Mouse (Mus musculus) embryonic facial prominence, embryonic 13.5 days (tissue): Measurements from ENCODE around the gene Fam160a1. TPM values are rescaled to one million over a fixed set of nuclear protein-coding genes. Genes with fewer than 3 reads are reported as not detected.
A peak's percentile ranks its signal among the peaks of the same experiment; 100 is the strongest.

Experiments
- ATAC-seq: fragments of 200-750 bp; cut with Nextera tagmentation; 2 replicates; pipeline ENCODE4 v1.8.0; 2017; ENCODE audit warnings: low read depth; ENCODE audit not compliant: insufficient number of reproducible peaks, insufficient read depth, low FRiP score, low TSS enrichment
- H3K27ac ChIP-seq: fragments of 300-500 bp; sonication (generic); 2 replicates; pipeline ENCODE4 v1.5.1; 2015; ENCODE audit warnings: moderate library complexity, mild to moderate bottlenecking, inconsistent platforms
- H3K27me3 ChIP-seq: fragments of 300-500 bp; sonication (generic); 2 replicates; pipeline ENCODE4 v1.6.1; 2015; ENCODE audit warnings: mild to moderate bottlenecking, inconsistent platforms
- H3K36me3 ChIP-seq: fragments of 300-500 bp; sonication (generic); 2 replicates; pipeline ENCODE4 v1.6.1; 2015; ENCODE audit warnings: mild to moderate bottlenecking, inconsistent platforms
- H3K4me1 ChIP-seq: fragments of 300-500 bp; sonication (generic); 2 replicates; pipeline ENCODE4 v1.6.1; 2015; ENCODE audit warnings: inconsistent platforms
- H3K4me2 ChIP-seq: fragments of 300-500 bp; sonication (generic); 2 replicates; pipeline ENCODE4 v1.6.1; 2015; ENCODE audit warnings: moderate library complexity, mild to moderate bottlenecking, inconsistent platforms
- H3K4me3 ChIP-seq: fragments of 300-500 bp; sonication (generic); 2 replicates; pipeline ENCODE4 v1.5.1; 2015; ENCODE audit warnings: mild to moderate bottlenecking, inconsistent platforms
- H3K9ac ChIP-seq: fragments of 300-500 bp; sonication (generic); 2 replicates; pipeline ENCODE4 v1.6.1; 2015; ENCODE audit warnings: mild to moderate bottlenecking, inconsistent platforms
- H3K9me3 ChIP-seq: fragments of 300-500 bp; sonication (generic); 2 replicates; pipeline ENCODE4 v1.6.1; 2016; ENCODE audit warnings: inconsistent platforms
- WGBS: fragments of 180-500 bp; shearing (Covaris S2); methylation state at CpG from one replicate; pipeline ENCODE4 v1.1.7; 2015; ENCODE audit warnings: mixed read lengths; 5-methylcytosine and 5-hydroxymethylcytosine counted together
- polyA plus RNA-seq: library from polyadenylated mRNA; unstranded; fragments of >200 nt; fragmentation: Nextera tagmentation; extraction: Ambion mirVana; gene quantifications from 2 replicates; pipeline ENCODE4 v1.2.1, GENCODE M21; 2015

Gene Fam160a1
- polyA plus RNA-seq, 1 experiment from 2014 or later, result 4.0 TPM

GRCm38 (mm10) chr3:85846316-85846715 lies 29.2 kb upstream of the Fam160a1 start:
- H3K9me3 ChIP-seq, result no peaks in the 10 kb centered on the region
- WGBS, result 49% methylated on average over 1 of the region's 1 CpGs
- H3K27ac ChIP-seq, result no peak overlapping the region
- no peak overlapping the region for H3K4me3 ChIP-seq
- no peak overlapping the region for H3K9ac ChIP-seq
- no peaks in the 10 kb centered on the region for H3K27me3 ChIP-seq
- no peak for ATAC-seq
- no peaks in the 10 kb centered on the region for H3K36me3 ChIP-seq
- peaks cover 16% of the 10 kb centered on the region for H3K4me1 ChIP-seq
- no peak overlapping the region for H3K4me2 ChIP-seq

- WGBS, result 83% methylated on average over 6 of the region's 6 CpGs
- ATAC-seq, result no peak
- H3K4me2 ChIP-seq, result no peak overlapping the region
Observed at GRCm38 (mm10) chr3:85845341-85845740, 28.2 kb upstream of the Fam160a1 start.

GRCm38 (mm10) chr3:85842881-85843218 lies 25.8 kb upstream of the Fam160a1 start:
- Histone ChIP-seq H3K27ac (peak overlapping the region; percentile 84), H3K9me3 (no peaks in the 10 kb centered on the region), H3K4me2 (no peak overlapping the region), H3K27me3 (no peaks in the 10 kb centered on the region), H3K9ac (no peak overlapping the region), H3K36me3 (no peaks in the 10 kb centered on the region), H3K4me3 (no peak overlapping the region), H3K4me1 (peaks cover 19% of the 10 kb centered on the region)
- ATAC-seq, result no peak

More at GRCm38 (mm10) chr3:85845341-85845740, 28.2 kb upstream of the Fam160a1 start:
- Histone ChIP-seq H3K9me3 (no peaks in the 10 kb centered on the region), H3K27ac (no peak overlapping the region), H3K4me3 (no peak overlapping the region), H3K27me3 (no peaks in the 10 kb centered on the region), H3K4me1 (peaks cover 16% of the 10 kb centered on the region), H3K9ac (no peak overlapping the region), H3K36me3 (no peaks in the 10 kb centered on the region)

GRCm38 (mm10) chr3:85842177-85842880 lies 25.2 kb upstream of the Fam160a1 start:
- Histone ChIP-seq H3K9me3 (no peaks in the 10 kb centered on the region), H3K4me2 (peak overlapping the region; percentile 26), H3K4me3 (no peak overlapping the region), H3K27me3 (no peaks in the 10 kb centered on the region), H3K9ac (0 out of 2 replicates have a peak overlapping the region, but pooled peaks have one; percentile 2), H3K27ac (peak overlapping the region; percentile 84), H3K4me1 (peaks cover 22% of the 10 kb centered on the region), H3K36me3 (no peaks in the 10 kb centered on the region)
- ATAC-seq, result no peak
- WGBS, result 35% methylated on average over 9 of the region's 9 CpGs

GRCm38 (mm10) chr3:85841454-85842176 lies 24.5 kb upstream of the Fam160a1 start:
- no peaks in the 10 kb centered on the region for H3K36me3 ChIP-seq
- 0 out of 2 replicates have a peak, but pooled peaks have one; percentile 59 for ATAC-seq

GRCm38 (mm10) chr3:85833627-85834026 lies 16.5 kb upstream of the Fam160a1 start:
- Histone ChIP-seq H3K36me3 (no peaks in the 10 kb centered on the region), H3K4me1 (peaks cover 6% of the 10 kb centered on the region; the same call in 1 of the 2 replicates), H3K9me3 (no peaks in the 10 kb centered on the region), H3K27ac (no peak overlapping the region), H3K4me2 (no peak overlapping the region), H3K9ac (no peak overlapping the region), H3K4me3 (no peak overlapping the region), H3K27me3 (no peaks in the 10 kb centered on the region)
- WGBS, result 79% methylated on average over 1 of the region's 1 CpGs
- no peak for ATAC-seq

More at GRCm38 (mm10) chr3:85841454-85842176, 24.5 kb upstream of the Fam160a1 start:
- H3K4me1 ChIP-seq, result peaks cover 22% of the 10 kb centered on the region
- no peaks in the 10 kb centered on the region for H3K27me3 ChIP-seq
- no peak overlapping the region for H3K9ac ChIP-seq
- no peak overlapping the region for H3K4me3 ChIP-seq
- peak overlapping the region; percentile 26; the same call in 1 of the 2 replicates for H3K4me2 ChIP-seq
- peak overlapping the region; percentile 84 for H3K27ac ChIP-seq
- no peaks in the 10 kb centered on the region for H3K9me3 ChIP-seq
- WGBS, result 24% methylated on average over 2 of the region's 2 CpGs

- Histone ChIP-seq H3K4me3 (no peak overlapping the region), H3K9ac (no peak overlapping the region), H3K4me2 (no peak overlapping the region), H3K36me3 (no peaks in the 10 kb centered on the region), H3K27me3 (no peaks in the 10 kb centered on the region), H3K4me1 (peaks cover under 1% of the 10 kb centered on the region; the same call in 1 of the 2 replicates), H3K27ac (no peak overlapping the region), H3K9me3 (no peaks in the 10 kb centered on the region)
- no peak for ATAC-seq
- WGBS, result 77% methylated on average over 10 of the region's 10 CpGs
Observed at GRCm38 (mm10) chr3:85832490-85833155, 15.5 kb upstream of the Fam160a1 start.

- ATAC-seq, result no peak
- Histone ChIP-seq H3K9ac (no peak overlapping the region), H3K9me3 (no peaks in the 10 kb centered on the region), H3K4me1 (no peaks in the 10 kb centered on the region), H3K27ac (no peak overlapping the region), H3K4me3 (no peak overlapping the region), H3K36me3 (no peaks in the 10 kb centered on the region), H3K4me2 (no peak overlapping the region), H3K27me3 (no peaks in the 10 kb centered on the region)
- WGBS, result 80% methylated on average over 1 of the region's 1 CpGs
Observed at GRCm38 (mm10) chr3:85831785-85832184, 14.7 kb upstream of the Fam160a1 start.

GRCm38 (mm10) chr3:85829047-85829446 lies 12.0 kb upstream of the Fam160a1 start:
- no peaks in the 10 kb centered on the region for H3K9me3 ChIP-seq
- ATAC-seq, result no peak
- H3K4me2 ChIP-seq, result no peak overlapping the region
- H3K4me3 ChIP-seq, result no peak overlapping the region
- no peaks in the 10 kb centered on the region for H3K27me3 ChIP-seq
- H3K4me1 ChIP-seq, result no peaks in the 10 kb centered on the region
- H3K9ac ChIP-seq, result no peak overlapping the region
- H3K36me3 ChIP-seq, result no peaks in the 10 kb centered on the region
- 57% methylated on average over 4 of the region's 4 CpGs for WGBS
- H3K27ac ChIP-seq, result no peak overlapping the region

- Histone ChIP-seq H3K9me3 (no peaks in the 10 kb centered on the region), H3K4me3 (no peak overlapping the region), H3K4me2 (no peak overlapping the region), H3K27me3 (no peaks in the 10 kb centered on the region), H3K9ac (no peak overlapping the region), H3K4me1 (no peaks in the 10 kb centered on the region), H3K27ac (no peak overlapping the region), H3K36me3 (no peaks in the 10 kb centered on the region)
- no peak for ATAC-seq
- 77% methylated on average over 6 of the region's 6 CpGs for WGBS
Observed at GRCm38 (mm10) chr3:85827815-85828214, 10.7 kb upstream of the Fam160a1 start.

- WGBS, result 75% methylated on average over 4 of the region's 4 CpGs
- Histone ChIP-seq H3K36me3 (no peaks in the 10 kb centered on the region), H3K27me3 (no peaks in the 10 kb centered on the region), H3K4me3 (no peak overlapping the region), H3K4me2 (no peak overlapping the region), H3K4me1 (no peaks in the 10 kb centered on the region), H3K9me3 (no peaks in the 10 kb centered on the region), H3K9ac (no peak overlapping the region), H3K27ac (no peak overlapping the region)
- ATAC-seq, result no peak
Observed at GRCm38 (mm10) chr3:85827283-85827682, 10.2 kb upstream of the Fam160a1 start.
